8 mouse cellular contexts compared by ENCODE assay signal in the genomic region with DNA sequence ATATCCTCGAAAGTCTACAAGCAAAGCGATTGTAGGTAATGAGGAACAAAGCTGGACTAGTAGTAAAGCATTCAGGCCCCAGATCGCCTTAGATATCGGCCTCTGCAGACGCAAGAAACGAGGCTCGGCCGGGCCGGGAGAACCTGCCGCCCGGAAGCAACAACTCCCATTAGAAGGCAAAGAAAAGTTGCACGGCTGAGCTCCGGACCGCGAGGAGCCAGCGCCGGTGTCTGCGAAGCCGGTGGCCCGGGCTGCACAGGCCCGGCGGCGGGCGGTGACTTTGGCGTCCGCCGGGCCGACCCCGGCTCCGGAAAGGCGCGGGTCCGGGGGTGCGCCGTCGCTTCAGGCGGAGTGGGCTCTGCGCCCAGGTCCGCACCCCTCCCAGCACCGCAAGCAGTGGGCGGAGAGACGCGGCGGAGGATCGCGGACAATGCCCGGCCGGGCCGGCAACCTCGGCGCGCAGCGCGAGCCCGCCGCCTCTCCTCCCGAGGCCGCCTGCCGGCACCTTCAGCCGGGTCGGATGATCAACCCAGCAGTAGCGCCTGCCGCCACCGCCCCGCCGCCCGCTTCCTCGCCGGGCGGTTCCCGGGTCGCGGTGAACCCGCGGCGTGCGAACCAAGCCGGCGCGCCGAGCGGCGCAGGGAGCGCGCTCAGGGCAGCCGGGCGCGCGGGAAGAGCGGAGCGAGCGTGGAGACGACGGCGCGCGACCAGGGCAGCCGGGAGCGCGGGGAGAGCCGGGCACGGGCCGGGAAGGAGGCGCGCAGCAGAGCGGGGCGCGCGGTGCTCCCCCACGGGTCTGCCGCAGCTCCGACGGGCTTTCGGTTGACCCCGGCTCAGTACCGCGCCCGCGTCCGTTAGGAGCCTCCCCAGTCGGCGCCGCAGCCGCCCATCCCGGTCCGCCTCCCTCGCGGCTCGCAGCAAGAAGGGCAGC. TPM values are rescaled to one million over a fixed set of nuclear protein-coding genes. Genes with fewer than 3 reads are reported as not detected.
A peak's percentile ranks its signal among the peaks of the same experiment; 100 is the strongest.
DNase-seq lines count a peak whose midpoint lies in the region; ATAC-seq and TF ChIP-seq lines count a peak whose summit lies in the region.

No protein-coding gene starts in this region.

- H3K27me3 ChIP-seq in hindbrain, embryonic 13.5 days = no peaks in the 10 kb centered on the region

- H3K36me3 ChIP-seq in hindbrain, embryonic 13.5 days = no peaks in the 10 kb centered on the region

- peak overlapping the region; percentile 96 for H3K9ac ChIP-seq in hindbrain, embryonic 13.5 days

- H3K4me1 ChIP-seq in hindbrain, embryonic 13.5 days (replicated peaks) = peaks cover 20% of the 10 kb centered on the region

- H3K4me3 ChIP-seq in hindbrain, embryonic 13.5 days = peak overlapping the region; percentile 94
- peak overlapping the region; percentile 96 for H3K4me3 ChIP-seq in left cerebral cortex, adult 2 months

- intact Hi-C loops in left cerebral cortex, adult 2 months (cut with DNase I) = loop anchor here (1.0 to 5.0 kb wide), 4 partner anchors 33 to 125 kb away; partner anchors contain the start of gene Ociad1

- ATAC-seq in hindbrain, embryonic 13.5 days (ENCODE audit: low FRiP score) = peak; percentile 65

- WGBS in hindbrain, embryonic 13.5 days = under 1% methylated on average over 76 of the region's 129 CpGs

- no peaks in the 10 kb centered on the region for H3K9me3 ChIP-seq in hindbrain, embryonic 13.5 days

- H3K4me2 ChIP-seq in hindbrain, embryonic 13.5 days = peak overlapping the region; percentile 73

- peak overlapping the region; percentile 97 for H3K27ac ChIP-seq in hindbrain, embryonic 13.5 days
- peak overlapping the region; percentile 86 for H3K27ac ChIP-seq in left cerebral cortex, adult 2 months

- TF ChIP-seq CTCF in left cerebral cortex, adult 2 months (IDR thresholded peaks at IDR 0.05) = no peak

- peak; percentile 16 for DNase-seq in WW6 (ENCODE audit: low read depth, low spot score)
- peak; percentile 71 to 75 for DNase-seq in cerebellum, postnatal 14 days
- peak; percentile 29 to 38 for DNase-seq in frontal cortex, postnatal 25 days (ENCODE audit: low spot score in 2 of 2)
- DNase-seq in left cerebral cortex, adult 2 months (ENCODE audit: extremely low spot score in 1 of 2, low spot score in 2 of 2) = peak; percentile 60 to 67
- peak; percentile 70 to 79 for DNase-seq in lung, postnatal 4 days
- DNase-seq in right cerebral cortex, adult 2 months (ENCODE audit: low spot score in 2 of 2) = peak; percentile 31 to 60
- peak; percentile 31 to 55 for DNase-seq in urinary bladder, postnatal 36 days (ENCODE audit: low spot score in 2 of 2)

RNA-seq across cellular contexts. Expression of gene Fryl, which starts 0.8 kb away (rescaled TPM):
- 45.5 and 47.7 TPM in 2 replicates for polyA plus RNA-seq in hindbrain, embryonic 13.5 days (2015; fragmentation: Nextera tagmentation; extraction: Ambion mirVana)
- total RNA-seq in left cerebral cortex, adult 2 months (2021) = 10 to 100 TPM; 62.7 to 81.6 TPM

RNA-seq across cellular contexts. Expression of gene Ociad1, which starts 37.0 kb away (rescaled TPM):
- polyA plus RNA-seq in hindbrain, embryonic 13.5 days (2015; fragmentation: Nextera tagmentation; extraction: Ambion mirVana) = 267 and 284 TPM in 2 replicates
- 100 to 1,000 TPM; 450 to 470 TPM for total RNA-seq in left cerebral cortex, adult 2 months (2021)

Comparison
In these comparisons a context has a peak if more than half of its experiments do, and no peak if none do; other contexts are left out.
1. Peak in every context shown above with its lines: DNase-seq, ATAC-seq, H3K4me3 ChIP-seq and H3K27ac ChIP-seq.
2. DNase-seq: peak in every context shown above with its lines; median percentile 74 in lung, postnatal 4 days; 73 in cerebellum, postnatal 14 days; 64 in left cerebral cortex, adult 2 months; 46 in right cerebral cortex, adult 2 months; 43 in urinary bladder, postnatal 36 days; 34 in frontal cortex, postnatal 25 days; 16 in WW6.